Mouse (Mus musculus): ENCODE measurements around the gene Tpk1.

DNA sequence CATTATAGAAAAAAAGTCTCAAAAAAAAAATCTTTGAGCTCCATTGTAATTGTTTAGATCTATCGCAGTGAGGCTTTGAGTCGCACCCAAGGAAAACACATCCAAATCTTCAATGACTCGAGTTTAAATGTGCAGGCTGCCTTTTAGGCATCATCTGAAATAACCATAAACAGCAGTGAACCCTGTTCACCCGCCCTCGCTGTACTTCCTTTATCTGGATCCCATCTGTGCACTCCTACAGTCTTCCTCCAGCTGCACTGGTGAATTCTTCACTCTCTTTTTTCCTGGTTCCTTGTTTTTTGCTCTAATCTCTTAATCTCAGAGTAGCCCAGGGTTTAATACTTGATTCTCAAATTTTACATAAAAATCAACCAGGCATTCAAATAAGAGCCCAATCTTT is 23.7 kb downstream of the Tpk1 start:
- no peak for TF ChIP-seq POLR2A (IDR thresholded peaks at IDR 0.05; ENCODE audit: extremely low read depth, insufficient read depth, low read length)
- TF ChIP-seq CTCF (IDR thresholded peaks at IDR 0.05; ENCODE audit: extremely low read depth, insufficient read depth, low read length): no peak

Data from cortical plate, adult 2 months (tissue).